Mouse (Mus musculus): ENCODE data around the gene Slamf8.

Gene Slamf8

GRCm38 (mm10) chr1:172590385-172590784 lies at the start of gene Slamf8:
Gene Slamf8 (minus strand): TSS chr1:172590568.
- peak; percentile 5 for DNase-seq (ENCODE audit: low read depth, low spot score)

- no peak for DNase-seq (ENCODE audit: low read depth, low spot score)
Observed at GRCm38 (mm10) chr1:172638781-172639180, 48.4 kb upstream of the Slamf8 start.

- DNase-seq (ENCODE audit: low read depth, low spot score) = no peak
Observed at GRCm38 (mm10) chr1:172637801-172638200, 47.4 kb upstream of the Slamf8 start.

GRCm38 (mm10) chr1:172636266-172636665 lies 45.9 kb upstream of the Slamf8 start:
- no peak for DNase-seq (ENCODE audit: low read depth, low spot score)

GRCm38 (mm10) chr1:172635258-172635657 lies 44.9 kb upstream of the Slamf8 start:
- no peak for DNase-seq (ENCODE audit: low read depth, low spot score)

GRCm38 (mm10) chr1:172634136-172634535 lies 43.8 kb upstream of the Slamf8 start:
- DNase-seq (ENCODE audit: low read depth, low spot score) = no peak

GRCm38 (mm10) chr1:172632451-172633326 lies 42.3 kb upstream of the Slamf8 start, which contains the start of gene Dusp23:
Gene Dusp23 (minus strand): TSS chr1:172632962.
- peak; percentile 98 for DNase-seq (ENCODE audit: low read depth, low spot score)

GRCm38 (mm10) chr1:172631721-172632120 lies 41.4 kb upstream of the Slamf8 start:
- peak; percentile 13 for DNase-seq (ENCODE audit: low read depth, low spot score)

- DNase-seq (ENCODE audit: low read depth, low spot score) = no peak
Observed at GRCm38 (mm10) chr1:172629831-172630230, 39.5 kb upstream of the Slamf8 start.

- DNase-seq (ENCODE audit: low read depth, low spot score) = no peak
Observed at GRCm38 (mm10) chr1:172626306-172626705, 35.9 kb upstream of the Slamf8 start.

- no peak for DNase-seq (ENCODE audit: low read depth, low spot score)
Observed at GRCm38 (mm10) chr1:172624081-172624480, 33.7 kb upstream of the Slamf8 start.

- DNase-seq (ENCODE audit: low read depth, low spot score) = peak; percentile 33
Observed at GRCm38 (mm10) chr1:172623599-172623998, 33.2 kb upstream of the Slamf8 start.

GRCm38 (mm10) chr1:172619235-172619634 lies 28.9 kb upstream of the Slamf8 start:
- DNase-seq (ENCODE audit: low read depth, low spot score) = peak; percentile 78

GRCm38 (mm10) chr1:172618141-172618540 lies 27.8 kb upstream of the Slamf8 start:
- DNase-seq (ENCODE audit: low read depth, low spot score) = no peak

GRCm38 (mm10) chr1:172617365-172618076 lies 27.2 kb upstream of the Slamf8 start:
- no peak for DNase-seq (ENCODE audit: low read depth, low spot score)

- no peak for DNase-seq (ENCODE audit: low read depth, low spot score)
Observed at GRCm38 (mm10) chr1:172616537-172617300, 26.4 kb upstream of the Slamf8 start.

- no peak for DNase-seq (ENCODE audit: low read depth, low spot score)
Observed at GRCm38 (mm10) chr1:172615412-172615811, 25.0 kb upstream of the Slamf8 start.

GRCm38 (mm10) chr1:172614654-172615053 lies 24.3 kb upstream of the Slamf8 start:
- DNase-seq (ENCODE audit: low read depth, low spot score) = no peak

- peak; percentile 37 for DNase-seq (ENCODE audit: low read depth, low spot score)
Observed at GRCm38 (mm10) chr1:172612745-172613144, 22.4 kb upstream of the Slamf8 start.

- no peak for DNase-seq (ENCODE audit: low read depth, low spot score)
Observed at GRCm38 (mm10) chr1:172611304-172611703, 20.9 kb upstream of the Slamf8 start.

GRCm38 (mm10) chr1:172602326-172602725 lies 12.0 kb upstream of the Slamf8 start, which contains the start of gene Fcrl6:
Gene Fcrl6 (minus strand): TSS chr1:172602551.
- no peak for DNase-seq (ENCODE audit: low read depth, low spot score)

GRCm38 (mm10) chr1:172594495-172594894 lies 4.1 kb upstream of the Slamf8 start:
- peak; percentile 44 for DNase-seq (ENCODE audit: low read depth, low spot score)
